Mouse (Mus musculus): Measurements from ENCODE around the gene Lpin2.
A peak's percentile ranks its signal among the peaks of the same experiment; 100 is the strongest.

Gene Lpin2

DNA sequence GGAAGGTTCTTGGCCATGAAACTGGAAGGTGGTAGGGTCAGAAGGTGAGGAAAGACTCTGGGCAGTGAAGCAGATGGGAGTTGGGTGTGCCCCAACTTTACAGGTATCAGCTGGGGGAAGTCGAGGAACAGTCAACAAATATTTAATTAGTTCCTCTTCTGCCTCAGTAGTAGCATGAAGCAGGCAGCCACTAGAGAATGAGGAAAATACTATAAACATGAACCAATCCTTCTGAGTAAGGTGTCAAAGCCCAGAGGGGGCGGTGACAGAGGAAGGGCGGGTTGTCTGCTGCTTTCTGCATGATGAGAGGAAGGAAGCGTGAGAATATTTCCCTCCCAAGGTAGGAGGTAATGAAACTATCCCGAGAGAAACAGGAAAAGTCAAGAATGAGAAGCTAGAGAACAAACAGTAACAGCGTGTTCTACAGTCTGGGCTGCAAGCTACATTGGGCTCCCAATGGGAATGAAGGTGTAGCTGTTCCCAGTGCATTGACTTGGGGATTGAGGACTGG, at the start of gene Lpin2:
Gene Lpin2 (plus strand): TSS at position 350 of the 511 bp plus-strand sequence.
- peak; percentile 80 to 84 for DNase-seq (ENCODE audit: low spot score in 2 of 2)

- no peak for DNase-seq (ENCODE audit: low spot score in 2 of 2)
These were observed 49.4 kb upstream of the Lpin2 start for GRCm38 (mm10) chr17:71132856-71133439.

GRCm38 (mm10) chr17:71134441-71134955, 47.9 kb upstream of the Lpin2 start:
- no peak for DNase-seq (ENCODE audit: low spot score in 2 of 2)

DNA sequence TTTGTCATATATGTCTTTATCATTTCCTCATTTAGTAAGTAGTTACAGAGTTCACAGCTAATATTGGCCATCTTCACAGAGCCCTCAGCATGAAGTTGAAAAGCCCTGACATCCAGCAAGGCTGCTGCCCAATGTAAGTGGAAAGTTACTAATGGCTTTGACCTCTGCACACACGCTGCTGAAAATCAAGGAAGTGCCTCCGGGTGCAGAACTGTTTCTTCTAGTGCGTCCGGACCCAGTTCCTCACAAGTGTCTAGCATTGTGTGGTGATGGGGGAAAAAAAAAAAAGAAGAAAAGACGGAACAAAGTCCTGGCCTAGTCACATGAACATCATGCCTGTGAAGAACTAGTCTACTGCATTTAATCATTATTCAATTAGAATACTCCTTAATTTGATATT, 47.3 kb upstream of the Lpin2 start:
- DNase-seq (ENCODE audit: low spot score in 2 of 2): peak; percentile 35 to 51

- DNase-seq (ENCODE audit: low spot score in 2 of 2): no peak
These were observed 46.5 kb upstream of the Lpin2 start for GRCm38 (mm10) chr17:71135866-71136265.

DNA sequence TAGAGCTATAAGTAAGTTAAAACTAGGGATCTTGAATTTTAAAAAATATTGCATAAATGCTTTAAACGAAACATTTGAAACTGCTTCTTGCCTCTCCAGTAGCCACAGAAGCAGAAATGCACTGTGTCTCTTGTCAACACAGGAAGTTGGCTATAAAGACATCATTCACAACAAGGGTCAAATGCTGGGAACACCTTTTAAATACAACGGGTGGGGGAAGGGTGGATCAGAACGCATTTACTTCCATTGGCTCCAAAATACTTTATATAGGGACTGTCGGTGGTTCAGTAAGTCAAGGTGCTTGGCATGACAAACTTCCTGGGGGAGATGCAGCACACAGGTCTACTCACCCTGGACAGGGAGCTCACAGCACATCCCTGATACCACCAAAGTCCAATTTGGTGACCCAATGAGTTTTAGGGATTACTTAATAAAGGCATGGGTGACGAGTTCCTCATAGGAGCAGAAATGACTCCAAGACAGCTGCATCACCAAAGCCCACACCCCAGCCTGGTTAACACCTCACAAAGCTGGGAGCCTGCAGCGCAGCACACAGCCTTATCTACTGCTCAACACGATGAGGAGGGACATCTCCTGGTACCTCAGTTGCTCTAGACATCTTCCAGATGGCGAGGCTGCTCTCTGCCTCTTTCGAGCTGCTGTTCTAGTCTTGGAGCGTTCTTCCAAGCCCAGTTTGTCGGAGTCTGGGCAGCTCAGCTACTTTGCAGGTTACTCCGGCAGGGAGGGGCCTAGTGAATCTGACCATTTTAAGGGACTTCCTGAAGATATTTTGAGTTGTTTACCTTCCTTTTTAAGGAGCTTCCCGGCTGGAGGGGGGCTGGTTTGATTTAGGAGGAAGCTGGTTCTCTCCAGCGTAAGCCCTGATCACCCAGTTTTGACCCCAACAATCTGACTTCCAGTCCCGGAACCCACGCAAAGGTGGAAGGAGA, 45.7 kb upstream of the Lpin2 start:
- no peak for DNase-seq (ENCODE audit: low spot score in 2 of 2)

DNA sequence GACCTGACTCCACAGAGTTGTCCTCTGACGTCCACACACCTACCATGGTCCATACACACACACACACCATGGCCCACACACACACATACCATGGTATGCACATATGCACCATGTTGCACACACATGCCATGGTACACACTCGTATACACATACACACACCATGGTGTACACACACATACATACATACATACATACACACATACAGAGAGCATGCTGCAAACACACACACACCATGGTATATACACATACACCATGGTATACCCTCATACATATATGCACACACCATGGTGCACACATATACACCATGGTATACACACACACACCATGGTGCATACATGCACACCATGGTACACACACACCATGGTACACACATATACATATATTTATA, 45.0 kb upstream of the Lpin2 start:
- no peak for DNase-seq (ENCODE audit: low spot score in 2 of 2)

GRCm38 (mm10) chr17:71142068-71142467, 40.3 kb upstream of the Lpin2 start:
- DNase-seq (ENCODE audit: low spot score in 2 of 2): no peak

GRCm38 (mm10) chr17:71143155-71143554, 39.2 kb upstream of the Lpin2 start:
- DNase-seq (ENCODE audit: low spot score in 2 of 2): no peak

GRCm38 (mm10) chr17:71144322-71145116, 37.8 kb upstream of the Lpin2 start:
- DNase-seq (ENCODE audit: low spot score in 2 of 2): no peak

DNA sequence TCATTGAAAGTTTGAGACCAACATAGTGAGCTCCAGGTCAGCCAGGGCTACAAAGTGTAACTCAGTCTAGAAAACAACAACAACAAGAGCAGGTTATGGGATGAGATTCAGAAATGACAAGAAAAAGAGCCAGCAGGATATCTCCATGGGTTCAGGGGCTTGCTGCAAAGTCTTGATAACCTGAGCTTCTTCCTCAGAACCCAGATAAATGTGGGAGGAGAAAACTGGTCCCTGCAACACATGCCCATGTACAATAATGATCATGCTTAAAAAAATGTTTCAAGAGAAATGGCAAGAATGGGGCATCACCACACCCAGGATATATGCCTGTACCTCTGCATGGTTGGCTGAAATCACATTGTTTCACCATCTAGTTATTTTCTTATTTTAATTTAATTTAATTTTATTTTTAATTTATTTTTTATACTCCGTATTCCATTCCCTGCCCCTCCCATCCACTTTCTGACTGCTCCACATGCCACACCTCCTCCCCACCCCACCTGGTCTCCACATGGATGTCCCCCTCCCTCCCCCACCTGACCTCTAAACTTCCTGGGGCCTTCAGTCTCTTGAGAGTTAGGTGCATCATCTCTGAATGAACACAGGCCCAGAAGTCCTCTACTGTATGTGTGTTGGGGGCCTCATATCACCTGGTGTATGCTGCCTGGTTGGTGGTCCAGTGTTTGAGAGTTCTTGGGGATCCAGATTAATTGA, 37.0 kb upstream of the Lpin2 start:
- DNase-seq (ENCODE audit: low spot score in 2 of 2): no peak

DNA sequence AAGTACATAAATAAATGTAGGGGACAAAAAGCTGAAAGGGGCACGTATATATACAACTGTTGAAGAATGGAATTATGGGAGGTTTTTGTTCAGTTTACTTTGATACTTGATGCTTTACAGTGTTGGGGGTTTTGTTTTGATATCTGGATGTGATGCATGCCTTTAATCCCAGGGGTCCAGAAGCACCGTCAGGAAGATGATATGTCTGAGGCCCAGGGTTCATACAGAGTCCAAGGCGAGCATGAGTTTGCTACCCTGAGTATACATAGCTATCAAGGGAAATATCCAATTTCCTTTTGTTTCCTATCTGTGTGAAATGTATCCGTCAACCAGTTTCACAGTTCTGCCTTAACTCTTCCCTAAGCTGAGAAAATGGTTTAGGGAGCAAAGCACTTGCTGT, 29.0 kb upstream of the Lpin2 start:
- DNase-seq (ENCODE audit: low spot score in 2 of 2): no peak

DNA sequence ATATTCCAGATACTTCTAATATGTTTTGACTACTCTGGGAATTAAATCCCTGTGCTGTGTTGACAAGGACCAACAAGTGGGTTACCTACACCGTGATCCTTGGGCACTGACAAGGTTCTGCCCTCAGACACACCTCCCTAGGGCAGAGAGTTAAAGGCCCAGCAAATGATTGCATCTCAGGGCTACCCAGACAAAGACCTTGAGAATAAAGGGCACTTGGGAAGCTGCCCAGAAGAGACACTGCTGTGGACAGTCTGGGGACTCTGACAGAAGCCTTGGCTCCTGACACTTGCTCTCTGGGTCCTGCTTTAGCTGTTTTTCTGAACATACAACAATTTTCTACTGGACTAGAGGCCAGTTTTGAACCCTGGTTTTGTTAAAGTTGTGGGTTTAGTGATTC, 27.1 kb upstream of the Lpin2 start:
- no peak for DNase-seq (ENCODE audit: low spot score in 2 of 2)

- DNase-seq (ENCODE audit: low spot score in 2 of 2): no peak
These were observed 23.2 kb upstream of the Lpin2 start for GRCm38 (mm10) chr17:71159152-71159567.

DNA sequence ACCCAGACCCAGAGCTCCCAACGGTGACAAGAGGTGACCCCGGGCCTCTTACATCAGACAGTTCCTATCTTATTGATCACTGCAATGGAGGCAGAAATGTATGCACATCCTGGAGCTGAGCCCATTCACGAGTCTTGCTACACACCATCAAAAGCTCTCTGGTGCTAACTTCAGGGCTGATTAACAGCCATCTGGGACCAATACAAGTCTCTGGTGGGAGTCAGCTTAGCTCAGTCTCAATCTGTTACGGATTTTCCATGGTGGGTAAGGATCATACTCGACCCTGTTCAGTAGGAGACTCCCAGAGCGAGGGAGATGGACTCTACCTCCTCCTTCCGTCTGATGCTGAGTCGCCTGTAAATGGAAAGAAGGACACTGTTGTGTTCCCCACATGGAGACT, 22.6 kb upstream of the Lpin2 start:
- no peak for DNase-seq (ENCODE audit: low spot score in 2 of 2)

DNA sequence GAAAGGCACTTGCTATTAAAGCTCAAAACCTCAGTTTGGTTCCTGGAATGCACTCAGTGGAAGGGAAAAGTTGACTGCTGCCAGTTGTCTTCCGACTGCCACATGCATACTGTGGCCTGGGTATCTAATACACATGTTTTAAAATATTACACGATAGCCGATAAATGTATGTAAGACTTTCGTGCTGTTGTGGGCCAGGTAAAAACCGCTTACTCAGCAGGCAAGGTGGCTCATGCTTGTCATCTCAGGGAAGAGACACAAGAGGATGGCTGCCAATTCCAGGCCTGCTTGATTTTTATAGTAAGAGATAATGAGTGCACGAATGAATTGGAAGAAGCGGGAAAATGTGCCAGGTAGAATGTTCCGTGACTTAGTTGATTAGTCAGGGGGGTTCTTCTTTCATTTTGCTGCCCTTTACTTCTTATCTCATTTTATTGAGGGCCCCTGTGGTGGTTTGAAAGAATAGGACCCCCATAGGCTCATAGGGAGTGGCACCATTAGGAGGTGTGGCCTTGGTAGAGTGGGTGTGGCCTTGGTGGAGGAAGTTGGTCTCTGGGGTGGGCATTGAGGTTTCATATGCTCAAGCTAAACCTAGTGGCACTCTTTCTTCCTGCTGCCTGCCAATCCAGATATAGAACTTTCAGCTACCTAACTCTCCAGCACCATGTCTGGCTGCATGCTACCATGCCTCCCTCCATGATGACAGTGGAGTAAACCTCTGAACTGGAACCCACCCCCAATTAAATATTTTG, 21.9 kb upstream of the Lpin2 start:
- DNase-seq (ENCODE audit: low spot score in 2 of 2): no peak

DNA sequence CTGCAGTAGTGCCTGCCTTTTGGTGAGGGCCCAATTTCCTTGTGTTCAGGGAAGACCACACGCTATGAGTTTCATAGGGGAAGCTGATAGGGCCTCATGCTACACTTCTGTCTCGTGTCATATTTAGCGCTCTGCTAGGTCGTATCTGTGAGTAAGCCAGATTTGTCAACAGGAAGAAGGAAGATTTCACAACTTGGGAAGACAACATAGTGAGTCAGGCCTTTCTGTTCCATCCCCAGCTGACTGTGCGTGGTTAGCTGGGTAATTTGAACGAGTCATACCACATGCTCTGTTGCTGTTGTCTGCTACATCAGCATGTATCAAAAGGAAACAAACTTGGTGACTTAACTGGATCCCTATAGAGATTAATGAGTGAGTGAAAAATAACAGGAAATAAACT, 17.4 kb upstream of the Lpin2 start:
- DNase-seq (ENCODE audit: low spot score in 2 of 2): peak; percentile 24 to 47

GRCm38 (mm10) chr17:71168205-71168815, 14.1 kb upstream of the Lpin2 start:
- DNase-seq (ENCODE audit: low spot score in 2 of 2): no peak

- DNase-seq (ENCODE audit: low spot score in 2 of 2): no peak
These were observed 13.5 kb upstream of the Lpin2 start for GRCm38 (mm10) chr17:71168846-71169245.

DNA sequence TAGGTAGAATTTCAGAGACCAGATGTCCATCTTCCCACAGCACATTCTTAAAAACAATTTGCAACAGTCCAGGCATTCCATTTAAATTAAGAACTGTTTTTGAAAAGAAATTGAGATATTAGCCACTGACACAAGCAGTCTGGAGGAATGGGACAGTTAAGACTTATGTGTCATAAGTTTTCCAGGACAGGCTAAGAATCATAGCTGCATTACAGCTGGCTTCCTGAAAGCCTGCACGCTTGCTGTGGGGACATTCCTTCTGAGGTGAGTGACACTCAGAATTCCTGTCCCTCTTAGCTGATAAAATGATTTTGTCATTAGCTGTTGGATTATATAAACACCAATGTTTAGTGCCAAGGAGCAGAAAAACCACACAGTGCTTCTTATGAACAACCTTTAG, 12.7 kb upstream of the Lpin2 start:
- no peak for DNase-seq (ENCODE audit: low spot score in 2 of 2)

Data from spleen, postnatal 36 days (tissue).